Mouse (Mus musculus) heart, adult 10 weeks (tissue): ENCODE measurements around the gene Ankub1. TPM values are rescaled to one million over a fixed set of nuclear protein-coding genes. Genes with fewer than 3 reads are reported as not detected.

ENCODE experiments used
- polyA plus RNA-seq: library from polyadenylated mRNA; stranded (reverse); fragments of 350-450 nt; fragmentation: Illumina TruSeq; extraction: RNeasy Lipid Tissue Mini Kit (QIAGEN cat#74804); gene quantifications from one replicate; pipeline ENCODE4 v1.2.3, GENCODE M21; 2014; ENCODE audit warnings: low read depth, low replicate concordance

The Ankub1 gene
- not detected for polyA plus RNA-seq

GRCm38 (mm10) chr3:57692719-57693118 lies at the start of gene Ankub1:
TSS of gene Ankub1 (minus strand) at chr3:57692799.

GRCm38 (mm10) chr3:57735511-57736370 lies 43.1 kb upstream of the Ankub1 start, which contains the start of gene Rnf13:
TSS of gene Rnf13 (plus strand) at chr3:57736062.

GRCm38 (mm10) chr3:57651231-57651864 lies 41.3 kb downstream of the Ankub1 start, which contains the start of gene Commd2:
TSS of gene Commd2 (minus strand) at chr3:57651715.

Other genes with a start within 250 kb of the Ankub1 start
- gene Wwtr1, start 116.9 kb downstream of the Ankub1 start, polyA plus RNA-seq: 37.5 TPM
- 21.6 TPM for gene Commd2, start 41.1 kb downstream of the Ankub1 start, polyA plus RNA-seq
- 89.7 TPM for gene Rnf13, start 43.3 kb upstream of the Ankub1 start, polyA plus RNA-seq
- 48.2 TPM for gene Pfn2, start 155.3 kb upstream of the Ankub1 start, polyA plus RNA-seq